Mouse (Mus musculus) neural tube, embryonic 14.5 days (tissue): ENCODE data around the gene Kcnj16. TPM values are rescaled to one million over a fixed set of nuclear protein-coding genes. Genes with fewer than 3 reads are reported as not detected.

Experiments used
- ATAC-seq: fragments of 200-750 bp; cut with Nextera tagmentation; 2 replicates; pipeline ENCODE4 v1.8.0; 2017; ENCODE audit warnings: low read depth, mild to moderate bottlenecking, moderate TSS enrichment, moderate library complexity
- H3K27ac ChIP-seq: fragments of 300-500 bp; sonication (generic); 2 replicates; pipeline ENCODE4 v1.5.1; 2014; ENCODE audit warnings: low read depth, mild to moderate bottlenecking, control low read depth, low read length, moderate library complexity, mixed read lengths
- H3K27me3 ChIP-seq: fragments of 300-500 bp; sonication (generic); 2 replicates; pipeline ENCODE4 v1.6.1; 2014; ENCODE audit warnings: low read length; ENCODE audit not compliant: control insufficient read depth, insufficient read depth
- H3K36me3 ChIP-seq: fragments of 300-500 bp; sonication (generic); 2 replicates; pipeline ENCODE4 v1.6.1; 2014; ENCODE audit warnings: low read length, mixed read lengths; ENCODE audit not compliant: control insufficient read depth, insufficient read depth
- H3K4me1 ChIP-seq: fragments of 300-500 bp; sonication (generic); 2 replicates; pipeline ENCODE4 v1.6.1; 2014; ENCODE audit warnings: low read length; ENCODE audit not compliant: control insufficient read depth, insufficient read depth
- H3K4me2 ChIP-seq: fragments of 300-500 bp; sonication (generic); 2 replicates; pipeline ENCODE4 v1.6.1; 2014; ENCODE audit warnings: mild to moderate bottlenecking, low read depth, low read length, control low read depth
- H3K4me3 ChIP-seq: fragments of 300-500 bp; sonication (generic); 2 replicates; pipeline ENCODE4 v1.5.1; 2014; ENCODE audit warnings: low read depth, low read length, control low read depth, mixed read lengths
- H3K9ac ChIP-seq: fragments of 300-500 bp; sonication (generic); replicated peaks from 2 replicates; pipeline ENCODE4 v1.6.1; 2014; ENCODE audit warnings: low read depth, mild to moderate bottlenecking, control low read depth, low read length, mixed read lengths
- H3K9me3 ChIP-seq: fragments of 300-500 bp; sonication (generic); 2 replicates; pipeline ENCODE4 v1.6.1; 2016; ENCODE audit warnings: low read length; ENCODE audit not compliant: control insufficient read depth
- WGBS: fragments of 180-500 bp; shearing (Covaris S2); extraction: QIAGEN DNeasy Blood & Tissue Kit; methylation state at CpG from one replicate; pipeline ENCODE4 v1.1.7; 2014; 5-methylcytosine and 5-hydroxymethylcytosine counted together
- polyA plus RNA-seq: library from polyadenylated mRNA; unstranded; fragments of >200 nt; fragmentation: Nextera tagmentation; extraction: Ambion mirVana; gene quantifications from 2 replicates; pipeline ENCODE4 v1.2.1, GENCODE M21; 2014

Kcnj16 gene
- polyA plus RNA-seq, 1 experiment from 2014 or later = 4.1 TPM

DNA sequence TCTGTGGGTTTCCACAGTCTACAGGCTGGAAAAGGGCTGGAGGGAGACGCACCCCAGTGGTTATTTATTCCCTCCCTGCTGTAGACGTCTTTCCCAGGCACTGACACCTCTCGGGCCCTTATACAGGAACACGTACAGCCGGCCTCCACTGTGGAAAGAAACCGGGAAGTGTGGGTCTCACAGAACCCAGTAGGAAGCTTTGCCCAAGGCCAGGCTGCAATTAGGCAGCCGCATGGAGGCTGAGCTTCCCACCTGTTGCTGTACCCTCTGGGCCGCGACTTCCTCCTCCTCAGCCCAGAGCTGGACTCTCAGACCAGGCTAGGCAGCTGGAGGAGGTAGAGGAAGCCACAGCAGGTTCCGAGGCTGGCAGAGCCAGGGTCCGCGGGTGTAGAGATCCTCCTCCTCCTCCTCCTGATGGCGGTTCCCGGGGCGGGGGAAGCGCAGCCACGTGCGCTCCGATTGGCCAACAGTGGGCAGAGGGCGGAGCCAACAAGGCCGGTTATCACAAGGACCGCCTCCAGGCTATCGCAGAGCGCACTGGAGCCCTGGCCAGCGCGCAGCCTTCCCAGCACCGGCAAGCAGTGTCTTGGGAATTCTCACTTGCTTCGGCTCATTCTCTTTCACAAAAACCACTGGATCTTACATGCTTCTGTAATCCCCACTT, 97.9 kb downstream of the Kcnj16 start, which contains the start of gene Kcnj2:
Gene Kcnj2, plus strand, starts transcription at position 530 of the 664 bp plus-strand sequence.
- Histone ChIP-seq H3K36me3 (no peaks in the 10 kb centered on the region), H3K4me1 (no peaks in the 10 kb centered on the region), H3K27me3 (no peaks in the 10 kb centered on the region), H3K4me3 (peak within 1 kb of the TSS; percentile 49), H3K9me3 (no peaks in the 10 kb centered on the region), H3K27ac (0 out of 2 replicates have a peak within 1 kb of the TSS, but pooled peaks have one; percentile 16), H3K4me2 (peak within 1 kb of the TSS; percentile 100), H3K9ac (peak within 1 kb of the TSS; percentile 54)
- under 1% methylated on average over 26 of the region's 28 CpGs for WGBS
- ATAC-seq = peak; percentile 99

- Histone ChIP-seq H3K9me3 (no peaks in the 10 kb centered on the region), H3K4me2 (peak overlapping the region; percentile 100), H3K27ac (no peak overlapping the region), H3K36me3 (no peaks in the 10 kb centered on the region), H3K4me3 (peak overlapping the region; percentile 49), H3K27me3 (no peaks in the 10 kb centered on the region), H3K9ac (peak overlapping the region; percentile 43), H3K4me1 (no peaks in the 10 kb centered on the region)
- ATAC-seq = peak; percentile 68
- under 1% methylated on average over 9 of the region's 9 CpGs for WGBS
Observed at GRCm38 (mm10) chr11:111066299-111066691, 98.5 kb downstream of the Kcnj16 start.

DNA sequence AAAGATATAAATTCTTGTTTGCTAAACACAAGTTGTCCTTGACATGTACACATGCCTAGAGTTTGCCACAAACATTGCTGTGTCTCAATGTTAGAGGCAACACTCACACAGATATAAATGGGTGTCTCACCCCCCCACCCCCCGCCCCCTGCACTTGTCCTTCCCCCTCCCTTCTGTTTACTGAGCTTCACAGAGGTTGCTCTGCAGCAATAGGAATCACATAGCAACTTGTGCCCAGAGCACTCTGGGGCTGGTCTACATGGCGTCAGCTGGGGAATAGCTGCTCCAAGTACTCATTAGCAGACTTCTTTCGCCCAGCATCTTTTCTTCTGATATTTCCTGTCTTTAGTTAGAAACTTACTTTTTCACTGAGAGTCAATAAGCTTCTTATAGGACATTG, 100.0 kb downstream of the Kcnj16 start:
- Histone ChIP-seq H3K36me3 (no peaks in the 10 kb centered on the region), H3K4me3 (no peak overlapping the region; the same call in 1 of the 2 replicates)

DNA sequence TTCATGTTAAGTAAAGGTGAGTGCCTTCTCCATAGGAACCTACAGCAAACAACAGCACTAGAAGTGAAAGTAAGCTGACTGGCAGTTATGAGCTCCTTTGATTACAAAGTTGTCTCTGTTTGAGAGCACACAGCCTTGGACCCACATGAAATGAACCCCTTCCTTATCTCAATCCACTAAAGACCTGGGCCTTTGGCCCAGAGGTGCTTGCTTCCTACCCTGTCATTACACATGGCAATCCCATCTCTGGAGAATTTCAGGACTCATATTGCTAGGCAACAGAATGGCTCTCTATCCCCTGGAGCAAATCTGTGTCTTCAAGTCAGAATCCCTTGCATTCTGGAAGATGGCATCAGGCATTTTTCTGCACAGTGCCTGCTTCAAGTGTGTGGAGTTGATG, 102.6 kb downstream of the Kcnj16 start:
- no peak overlapping the region for H3K4me3 ChIP-seq
- no peak for ATAC-seq
- no peak overlapping the region for H3K4me2 ChIP-seq
- H3K27me3 ChIP-seq = no peaks in the 10 kb centered on the region
- no peak overlapping the region for H3K27ac ChIP-seq
- H3K4me1 ChIP-seq = no peaks in the 10 kb centered on the region
- no peak overlapping the region for H3K9ac ChIP-seq
- no peaks in the 10 kb centered on the region for H3K9me3 ChIP-seq
- H3K36me3 ChIP-seq = no peaks in the 10 kb centered on the region

More for the DNA sequence above, 100.0 kb downstream of the Kcnj16 start:
- Histone ChIP-seq H3K27ac (no peak overlapping the region), H3K9me3 (no peaks in the 10 kb centered on the region), H3K4me1 (no peaks in the 10 kb centered on the region), H3K9ac (no peak overlapping the region), H3K27me3 (no peaks in the 10 kb centered on the region), H3K4me2 (peak overlapping the region; percentile 100; the same call in 1 of the 2 replicates)
- WGBS = 64% methylated on average over 3 of the region's 3 CpGs
- ATAC-seq = no peak

DNA sequence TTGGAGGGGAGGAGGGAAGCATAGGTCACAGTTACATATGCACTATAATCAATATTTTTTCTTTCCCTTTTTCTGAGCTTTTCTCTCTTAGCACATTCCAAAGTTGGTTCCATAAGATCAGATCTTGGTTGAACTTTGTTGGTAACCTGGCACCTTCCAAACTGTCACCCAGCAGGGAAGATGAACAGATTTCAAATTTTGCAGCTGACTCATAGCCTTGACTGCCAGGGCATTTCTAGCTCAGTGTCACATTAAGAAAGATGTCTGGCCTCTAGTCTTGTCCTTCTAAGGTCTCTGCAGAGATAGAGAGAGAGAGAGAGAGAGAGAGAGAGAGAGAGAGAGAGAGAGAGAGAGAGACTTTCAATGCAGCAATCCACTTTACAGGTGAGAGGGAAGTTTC, 106.3 kb downstream of the Kcnj16 start:
- H3K4me2 ChIP-seq = no peak overlapping the region
- H3K9me3 ChIP-seq = no peaks in the 10 kb centered on the region
- ATAC-seq = no peak
- no peak overlapping the region for H3K4me3 ChIP-seq
- no peaks in the 10 kb centered on the region for H3K27me3 ChIP-seq
- H3K27ac ChIP-seq = no peak overlapping the region
- no peaks in the 10 kb centered on the region for H3K4me1 ChIP-seq
- no peak overlapping the region for H3K9ac ChIP-seq
- H3K36me3 ChIP-seq = no peaks in the 10 kb centered on the region

Other genes with a start within 250 kb of the Kcnj16 start
- 0.61 and 0.70 TPM in 2 replicates for gene Kcnj2, start 98.1 kb downstream of the Kcnj16 start, polyA plus RNA-seq